Mouse (Mus musculus) right cerebral cortex, postnatal 36 days (tissue): ENCODE measurements around the gene Sphkap.

ENCODE experiments used
- DNase-seq, 2 experiments: peaks; one replicate each; pipeline ENCODE4 v3.0.0; 2022; ENCODE audit warnings: low spot score in 2 of 2, mixed read lengths in 1 of 2

Sphkap gene

DNA sequence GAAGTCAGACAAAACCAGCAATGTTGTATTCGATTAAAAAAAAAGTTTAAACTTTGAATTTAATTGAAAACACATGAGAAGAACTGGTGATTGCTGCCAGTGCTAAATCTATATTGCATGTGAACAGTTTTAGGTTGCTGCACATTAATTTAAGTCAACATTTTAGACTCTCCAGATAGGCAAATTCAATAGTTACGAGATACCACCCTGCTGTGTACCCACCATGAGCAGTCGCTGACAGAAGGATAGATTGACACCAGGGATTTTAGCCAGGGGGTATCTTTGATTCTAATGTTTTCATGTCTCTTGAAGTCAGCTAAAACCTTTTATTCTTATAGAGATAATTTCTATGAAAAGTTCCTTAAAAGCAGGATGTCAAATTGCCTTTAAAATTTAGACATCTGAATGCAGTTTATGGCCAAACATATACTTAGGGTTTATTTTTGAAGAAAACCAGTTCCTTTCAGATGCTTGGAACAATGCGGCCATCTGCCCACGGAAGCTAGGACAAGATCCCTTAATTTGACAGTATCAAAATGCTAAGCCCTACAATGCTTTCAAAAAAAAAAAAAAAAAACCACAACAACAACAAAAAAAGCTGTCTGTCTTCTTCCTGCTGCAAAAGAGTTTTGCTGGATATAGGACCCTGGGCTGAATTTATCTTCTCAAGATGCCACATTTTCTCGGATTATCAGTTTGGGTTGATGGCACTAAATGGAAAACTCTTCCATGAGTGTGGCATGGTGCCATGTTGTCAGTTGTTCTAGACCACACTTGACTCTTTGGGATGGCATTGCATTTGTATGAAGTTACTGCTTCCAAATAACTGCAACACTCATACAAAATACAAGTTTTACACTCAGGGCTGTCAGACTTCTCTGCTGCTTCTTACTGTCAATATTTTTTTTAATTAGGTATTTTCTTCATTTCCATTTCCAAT lies 110.6 kb downstream of the Sphkap start:
- no peak for DNase-seq

DNA sequence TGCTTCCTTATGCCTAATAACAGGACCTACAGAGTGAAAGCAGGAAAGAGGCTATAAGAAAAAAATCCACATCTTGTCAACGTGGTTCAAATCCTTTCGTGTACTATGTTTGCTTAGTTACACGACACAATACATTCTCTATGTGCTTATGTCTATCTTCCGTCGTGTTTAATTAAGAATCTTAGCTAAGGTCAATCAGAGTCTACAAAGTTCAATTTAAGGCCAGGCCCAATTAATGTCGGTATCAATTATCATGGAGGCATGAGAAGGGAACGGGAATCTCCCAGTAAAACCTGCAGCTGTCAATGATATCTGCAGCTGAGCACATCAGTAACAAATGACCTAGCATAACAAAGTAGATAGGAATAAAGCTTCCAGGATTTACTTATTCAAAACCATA lies 122.1 kb downstream of the Sphkap start:
- DNase-seq: no peak

DNA sequence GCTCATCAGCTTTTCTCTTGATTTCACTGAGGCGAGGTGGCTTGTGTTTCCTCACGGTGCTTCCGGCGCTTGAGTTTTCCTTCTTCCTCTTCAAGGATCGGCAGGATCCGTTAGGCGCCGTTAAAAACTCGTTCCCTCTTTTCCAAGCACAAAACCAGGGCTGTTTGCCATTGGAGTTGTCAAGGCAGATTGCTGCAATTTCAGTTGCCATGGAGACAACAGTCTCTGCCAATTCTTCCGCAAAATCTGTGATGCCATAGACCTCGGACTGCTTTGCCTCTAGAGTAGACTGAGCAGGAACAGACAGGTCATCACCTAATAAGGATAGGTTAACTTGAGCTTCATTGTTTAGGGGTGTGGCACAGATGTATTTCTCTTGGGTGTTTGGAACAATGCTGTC lies 131.0 kb downstream of the Sphkap start:
- DNase-seq: peak; percentile 59 to 68

DNA sequence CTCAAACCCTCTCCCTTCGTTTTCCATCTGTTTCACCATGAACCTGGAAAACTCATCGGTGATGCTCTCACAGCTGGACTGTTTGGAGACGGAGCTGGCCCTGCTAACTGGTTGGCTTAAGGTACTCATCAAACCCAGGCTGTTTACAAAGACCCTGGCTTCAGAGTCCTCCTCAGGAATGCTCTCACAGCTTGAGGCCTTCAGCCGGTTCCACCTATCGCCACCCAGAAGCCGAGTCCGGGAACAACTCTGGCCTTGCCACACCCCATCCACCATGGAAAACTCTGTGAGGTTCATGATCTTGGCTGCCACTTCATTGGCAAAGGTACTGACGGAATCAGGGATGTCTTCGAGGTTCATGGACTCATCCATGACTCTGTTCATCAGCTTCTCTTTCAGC lies 131.4 kb downstream of the Sphkap start:
- no peak for DNase-seq

DNA sequence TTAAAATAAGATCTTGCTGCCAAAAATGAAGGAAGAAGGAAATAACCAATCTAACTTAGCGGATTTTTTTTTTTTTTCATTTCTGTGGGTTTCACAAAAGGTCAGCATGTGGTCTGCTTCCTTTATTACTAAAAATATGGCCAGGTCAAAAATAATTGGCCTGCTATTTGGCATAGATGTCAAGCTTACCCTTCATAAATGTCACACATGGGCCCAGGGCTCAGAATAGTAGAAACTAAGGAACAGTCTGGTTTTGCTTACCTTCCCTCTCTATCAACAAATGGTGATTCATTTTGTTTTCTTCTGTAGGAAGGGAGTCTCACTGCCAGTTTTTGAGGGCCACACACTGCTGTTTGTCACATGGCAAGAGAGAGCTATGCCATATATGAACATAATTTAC lies 156.3 kb downstream of the Sphkap start:
- no peak for DNase-seq

DNA sequence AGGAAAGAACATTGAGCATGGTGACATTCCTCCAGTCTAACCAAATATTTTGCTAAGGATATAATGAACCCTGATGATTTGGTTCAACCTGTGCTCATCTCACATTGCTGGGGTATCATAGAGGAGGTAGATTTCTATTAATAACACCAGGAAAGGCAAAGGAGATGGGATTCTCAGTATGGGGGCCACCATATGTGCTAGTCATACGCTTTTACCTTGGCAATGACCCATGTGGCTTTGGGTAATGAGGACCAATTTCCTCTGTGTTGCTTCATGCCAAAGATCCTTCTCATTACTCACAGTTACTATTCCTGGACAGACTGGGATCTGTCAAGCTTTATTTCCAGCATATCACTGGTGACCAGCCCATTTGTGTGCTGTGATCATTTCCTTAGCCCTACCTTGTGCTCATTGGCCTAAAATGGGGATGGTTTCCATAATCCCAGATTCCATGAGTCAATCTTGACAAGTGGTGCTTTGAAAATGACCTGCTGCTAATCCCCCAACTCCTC lies 159.7 kb downstream of the Sphkap start:
- no peak for DNase-seq

DNA sequence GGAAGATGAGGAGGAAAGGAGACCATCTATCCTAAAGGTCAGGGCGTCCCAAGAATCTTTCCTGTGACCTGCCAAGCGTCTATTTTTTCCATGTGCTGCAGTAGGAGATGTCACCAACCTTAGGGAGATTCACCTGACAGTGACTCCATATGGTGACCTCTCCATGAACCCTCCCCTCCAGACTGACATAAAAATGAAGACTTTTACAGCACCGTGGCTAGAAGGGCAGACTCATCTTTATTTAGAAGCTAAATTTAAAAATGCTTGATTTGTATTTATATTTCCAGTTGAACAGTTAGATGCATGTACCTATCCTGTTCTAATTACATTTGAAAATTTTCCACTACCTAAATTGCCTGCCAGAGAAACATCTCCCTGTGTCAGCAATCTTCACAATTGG lies 180.1 kb downstream of the Sphkap start:
- no peak for DNase-seq

DNA sequence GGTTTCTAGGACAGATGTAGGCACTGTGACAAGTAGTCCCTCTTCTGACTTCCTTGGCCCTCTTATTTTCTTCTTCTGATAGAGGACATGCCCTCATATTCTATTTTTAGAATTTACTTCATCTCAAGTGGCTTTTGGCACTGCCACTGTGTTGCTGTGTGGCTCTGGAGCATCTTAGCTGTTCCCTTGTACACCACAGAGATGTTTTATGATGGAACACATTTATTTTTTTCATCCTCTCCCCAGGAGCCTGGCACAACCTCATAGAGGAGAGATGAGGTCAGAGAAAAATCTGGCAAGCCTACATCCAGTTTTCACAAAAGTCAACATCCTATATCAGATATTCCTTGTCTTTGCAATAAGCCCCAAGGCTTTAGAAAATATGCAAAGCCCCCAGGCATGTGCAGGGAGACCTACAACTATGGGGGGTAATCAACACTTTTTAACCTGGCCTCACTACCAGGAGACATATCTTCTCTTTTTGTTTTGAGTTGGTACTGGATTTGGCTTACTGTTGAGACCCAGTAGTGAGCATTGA lies 183.5 kb downstream of the Sphkap start:
- DNase-seq: no peak

DNA sequence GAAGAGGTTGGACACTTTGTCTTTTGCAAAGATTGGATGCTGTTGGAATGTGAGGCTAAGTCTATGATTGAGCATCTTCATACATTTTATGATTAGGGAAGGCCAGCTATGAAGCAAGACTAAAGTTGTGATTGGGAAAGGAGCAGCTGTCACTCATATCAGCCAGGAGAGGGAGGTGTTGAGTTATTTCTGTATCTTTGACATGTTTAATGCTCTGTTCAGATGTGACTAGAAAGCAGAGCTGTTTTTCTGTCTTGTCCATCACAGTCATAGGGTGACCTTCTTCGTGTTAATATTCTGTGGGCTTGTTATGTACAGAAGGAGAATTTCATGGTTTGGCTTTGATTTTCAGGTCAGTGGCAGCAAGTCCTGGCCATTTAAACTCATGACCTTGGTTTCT lies 184.9 kb downstream of the Sphkap start:
- no peak for DNase-seq

DNA sequence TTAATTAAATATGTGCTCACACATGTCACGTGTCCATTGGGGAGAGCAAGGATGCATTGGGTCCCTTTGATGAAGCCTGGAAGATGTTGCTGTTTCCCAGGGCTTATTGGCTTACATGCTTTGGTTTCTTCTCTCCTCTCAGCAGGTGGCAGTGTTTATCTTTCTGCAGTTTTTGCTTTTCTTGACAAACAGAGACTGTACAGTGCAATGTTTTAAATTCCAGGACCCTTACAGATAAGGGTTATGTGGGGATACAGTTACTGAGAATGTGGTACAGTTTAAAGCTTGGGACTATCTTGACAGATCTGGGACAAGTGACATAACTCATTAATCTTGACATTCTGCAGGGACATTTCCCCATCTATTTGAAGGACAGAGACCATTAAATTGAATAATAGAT lies 189.7 kb downstream of the Sphkap start:
- peak in 1 of 2 experiments; percentile 7 for DNase-seq

DNA sequence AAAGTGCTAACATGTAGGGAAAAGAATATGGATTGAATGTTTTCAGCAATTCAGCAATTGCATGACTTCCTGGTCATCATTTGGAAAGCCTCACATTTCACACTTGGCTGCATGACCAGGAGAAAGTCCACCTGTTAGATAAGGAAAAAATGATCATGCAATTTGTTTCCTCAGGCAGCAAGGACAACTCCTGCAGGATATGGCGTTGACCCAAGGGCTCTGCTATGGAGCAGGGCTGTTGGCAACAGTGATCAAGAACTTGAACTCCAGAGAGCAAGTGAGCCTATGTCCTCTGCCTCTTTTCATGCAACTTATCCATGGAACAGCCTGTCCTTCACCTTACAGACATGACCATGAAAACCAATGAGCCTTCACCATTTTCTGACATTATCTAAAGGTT lies 198.0 kb downstream of the Sphkap start:
- DNase-seq: no peak
